Mouse (Mus musculus): ENCODE data around the gene Gmfg. TPM values are rescaled to one million over a fixed set of nuclear protein-coding genes. Genes with fewer than 3 reads are reported as not detected.

Gmfg gene
- polyA plus RNA-seq (2015; fragmentation: Nextera tagmentation; extraction: Ambion mirVana) = 5.2 and 5.3 TPM in 2 replicates

DNA sequence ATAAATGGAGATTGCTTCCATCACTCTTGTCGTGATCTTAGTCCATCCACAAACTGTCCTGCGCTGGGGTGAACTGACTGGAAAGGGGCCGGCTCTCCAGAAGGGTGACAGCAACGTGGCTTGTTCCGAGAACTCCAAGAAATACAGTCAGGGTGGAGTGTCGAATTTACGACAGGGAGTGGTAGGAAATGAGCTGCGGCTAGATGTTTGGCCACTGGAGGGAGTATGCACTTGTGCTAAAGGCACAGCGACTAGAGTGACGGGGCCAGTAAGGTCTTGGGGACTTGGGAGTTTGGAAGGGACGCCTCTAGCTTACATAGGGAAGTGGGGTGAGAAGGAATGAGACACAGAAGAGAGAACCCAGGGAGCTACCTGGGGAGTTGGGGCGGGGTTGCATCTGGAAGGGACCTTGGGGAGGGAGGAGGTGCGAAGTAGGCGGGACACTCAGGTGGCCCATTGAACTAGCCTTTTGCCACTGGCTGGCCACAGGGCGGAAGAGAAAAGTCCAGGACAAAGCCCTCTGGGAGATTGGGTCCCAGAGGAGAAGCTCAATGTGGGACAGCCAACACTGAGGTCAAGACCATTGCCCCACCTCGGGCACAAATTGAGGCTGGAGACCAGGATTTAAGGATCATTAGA lies at the start of gene Gmfg:
TSS of gene Gmfg (plus strand) at position 516 of the 639 bp plus-strand sequence.
- Histone ChIP-seq H3K27me3 (no peaks in the 10 kb centered on the region), H3K4me2 (peak within 1 kb of the TSS; percentile 61), H3K27ac (peak within 1 kb of the TSS; percentile 83), H3K36me3 (peaks cover 9% of the 10 kb centered on the region; the same call in 1 of the 2 replicates), H3K4me3 (peak within 1 kb of the TSS; percentile 94), H3K9me3 (no peaks in the 10 kb centered on the region), H3K4me1 (replicated peaks) (peaks cover 43% of the 10 kb centered on the region), H3K9ac (peak within 1 kb of the TSS; percentile 68)
- WGBS = 3% methylated on average over 16 of the region's 16 CpGs
- no peak; the same call in 1 of the 2 replicates for ATAC-seq (ENCODE audit: low FRiP score)

GRCm38 (mm10) chr7:28390331-28390730 lies 46.9 kb upstream of the Gmfg start:
- Histone ChIP-seq H3K27ac (no peak overlapping the region), H3K9me3 (no peaks in the 10 kb centered on the region), H3K36me3 (peaks cover 58% of the 10 kb centered on the region), H3K9ac (no peak overlapping the region), H3K4me1 (replicated peaks) (peaks cover 28% of the 10 kb centered on the region), H3K27me3 (no peaks in the 10 kb centered on the region), H3K4me3 (no peak overlapping the region), H3K4me2 (no peak overlapping the region)
- WGBS = 96% methylated on average over 3 of the region's 3 CpGs
- no peak for ATAC-seq (ENCODE audit: low FRiP score)

DNA sequence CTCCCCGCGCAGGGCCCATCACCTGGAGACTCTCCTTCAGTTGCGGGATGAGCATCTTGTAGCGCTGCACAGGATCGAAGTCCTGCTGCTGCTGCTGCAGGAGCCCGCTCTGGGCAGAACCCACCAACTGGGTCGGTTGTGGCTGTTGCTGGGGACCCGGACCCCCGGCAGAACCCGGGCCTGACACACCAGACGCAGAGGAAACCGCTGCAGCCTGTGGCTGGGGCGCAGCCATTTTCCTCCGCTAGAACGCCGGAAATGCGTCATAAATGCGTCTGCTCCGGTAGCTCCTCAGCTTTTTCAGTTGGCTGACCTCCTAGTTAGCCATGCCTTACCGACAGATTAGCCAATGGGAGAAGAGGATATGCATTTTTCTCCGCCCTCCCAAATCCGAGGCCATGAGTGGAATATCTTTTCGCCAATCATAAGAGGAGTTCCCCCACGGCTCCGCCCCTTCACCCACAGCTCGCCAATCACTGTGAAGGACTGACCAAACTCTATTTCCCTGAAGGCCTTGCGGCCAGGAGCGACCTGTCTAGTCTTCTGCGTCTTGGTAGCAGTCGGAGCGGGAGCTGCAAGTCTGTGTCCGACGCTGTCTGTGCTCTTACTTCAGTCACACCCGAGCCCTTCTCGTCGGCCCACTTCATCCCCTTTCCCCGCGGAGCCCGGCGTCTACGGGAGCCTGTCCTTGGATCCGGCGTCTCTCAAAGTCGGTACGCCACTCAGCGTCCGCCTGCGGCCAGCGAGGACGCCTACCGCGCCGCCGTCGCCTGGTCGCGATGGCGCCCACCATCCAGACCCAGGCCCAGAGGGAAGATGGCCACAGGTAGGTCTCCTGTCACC lies 44.6 kb upstream of the Gmfg start, which contains the start of the genes Med29 and Paf1:
TSS of gene Med29 (minus strand) at position 280 of the 843 bp plus-strand sequence.
TSS of gene Paf1 (plus strand) at position 523 of the 843 bp plus-strand sequence.
- ATAC-seq (ENCODE audit: low FRiP score) = peak; percentile 99
- H3K4me3 ChIP-seq = peak within 1 kb of the TSS; percentile 93
- no peaks in the 10 kb centered on the region for H3K27me3 ChIP-seq
- peak within 1 kb of the TSS; percentile 90 for H3K9ac ChIP-seq
- H3K27ac ChIP-seq = peak within 1 kb of the TSS; percentile 86
- peaks cover 58% of the 10 kb centered on the region for H3K36me3 ChIP-seq
- H3K4me1 ChIP-seq (replicated peaks) = peaks cover 28% of the 10 kb centered on the region
- no peaks in the 10 kb centered on the region for H3K9me3 ChIP-seq
- H3K4me2 ChIP-seq = peak within 1 kb of the TSS; percentile 90
- WGBS = under 1% methylated on average over 58 of the region's 58 CpGs

- Histone ChIP-seq H3K4me3 (peak overlapping the region; percentile 93), H3K36me3 (peaks cover 57% of the 10 kb centered on the region), H3K4me1 (replicated peaks) (peaks cover 28% of the 10 kb centered on the region), H3K9me3 (no peaks in the 10 kb centered on the region), H3K27me3 (no peaks in the 10 kb centered on the region), H3K9ac (peak overlapping the region; percentile 90), H3K4me2 (peak overlapping the region; percentile 90), H3K27ac (peak overlapping the region; percentile 86)
- ATAC-seq (ENCODE audit: low FRiP score) = no peak
- WGBS = 9% methylated on average over 22 of the region's 22 CpGs
Observed at GRCm38 (mm10) chr7:28393272-28393951, 43.8 kb upstream of the Gmfg start.

- Histone ChIP-seq H3K4me2 (no peak overlapping the region), H3K9me3 (no peaks in the 10 kb centered on the region), H3K4me3 (no peak overlapping the region), H3K27ac (no peak overlapping the region), H3K4me1 (replicated peaks) (peaks cover 28% of the 10 kb centered on the region), H3K9ac (no peak overlapping the region), H3K36me3 (peaks cover 55% of the 10 kb centered on the region), H3K27me3 (no peaks in the 10 kb centered on the region)
- no peak for ATAC-seq (ENCODE audit: low FRiP score)
- 97% methylated on average over 4 of the region's 4 CpGs for WGBS
Observed at GRCm38 (mm10) chr7:28395425-28395824, 41.8 kb upstream of the Gmfg start.

DNA sequence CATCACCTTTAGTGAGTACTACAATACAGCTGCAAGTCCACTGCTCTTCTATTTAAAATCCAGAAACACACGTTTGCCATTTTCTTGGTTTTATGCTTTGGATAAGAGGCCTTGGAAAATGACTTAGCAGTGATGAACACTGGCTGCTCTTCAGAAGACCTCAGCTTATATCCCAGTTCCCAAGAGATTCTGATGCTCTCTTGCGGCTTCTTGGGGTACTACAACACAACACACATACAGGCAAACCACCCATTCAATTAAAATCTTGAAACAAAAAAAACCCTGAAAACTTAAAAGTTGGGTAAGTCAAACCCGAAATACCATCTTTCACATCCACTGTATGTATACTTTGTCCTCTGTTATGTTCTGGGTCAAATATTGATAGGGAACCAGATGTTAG lies 39.2 kb upstream of the Gmfg start:
- no peak for ATAC-seq (ENCODE audit: low FRiP score)
- Histone ChIP-seq H3K27me3 (no peaks in the 10 kb centered on the region), H3K4me1 (replicated peaks) (peaks cover 16% of the 10 kb centered on the region), H3K27ac (no peak overlapping the region), H3K4me3 (no peak overlapping the region), H3K9me3 (no peaks in the 10 kb centered on the region), H3K9ac (no peak overlapping the region), H3K36me3 (peaks cover 75% of the 10 kb centered on the region), H3K4me2 (no peak overlapping the region)
- 64% methylated on average over 3 of the region's 3 CpGs for WGBS

GRCm38 (mm10) chr7:28398696-28399340 lies 38.4 kb upstream of the Gmfg start:
- H3K4me1 ChIP-seq (replicated peaks) = peaks cover 10% of the 10 kb centered on the region
- no peaks in the 10 kb centered on the region for H3K9me3 ChIP-seq
- WGBS = 92% methylated on average over 10 of the region's 10 CpGs
- H3K27me3 ChIP-seq = no peaks in the 10 kb centered on the region
- no peak overlapping the region for H3K27ac ChIP-seq
- H3K9ac ChIP-seq = no peak overlapping the region
- ATAC-seq (ENCODE audit: low FRiP score) = no peak
- no peak overlapping the region for H3K4me2 ChIP-seq
- H3K36me3 ChIP-seq = peaks cover 84% of the 10 kb centered on the region
- H3K4me3 ChIP-seq = no peak overlapping the region

DNA sequence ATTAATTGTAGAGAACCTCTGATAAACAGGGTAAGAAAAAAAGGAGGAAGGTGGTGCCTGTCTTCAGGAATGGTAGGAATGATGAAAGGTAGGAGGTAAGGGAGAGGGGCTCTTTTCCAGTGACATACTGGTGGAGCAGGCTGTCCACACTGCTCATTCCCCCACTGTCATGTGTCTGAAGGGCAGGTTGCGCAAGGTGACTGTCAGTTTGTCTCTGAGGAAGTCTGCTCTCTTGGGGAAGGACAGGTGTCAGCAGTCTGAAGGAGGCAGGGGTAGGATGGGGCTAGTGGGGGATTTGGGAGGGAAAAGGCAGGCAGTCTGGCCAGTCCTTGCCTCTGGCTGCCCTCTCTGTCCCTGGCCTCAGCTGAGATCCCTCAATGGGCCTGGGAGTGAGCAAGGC lies 36.2 kb upstream of the Gmfg start:
- H3K27me3 ChIP-seq = no peaks in the 10 kb centered on the region
- no peak overlapping the region for H3K4me3 ChIP-seq
- H3K4me2 ChIP-seq = no peak overlapping the region
- peaks cover 91% of the 10 kb centered on the region for H3K36me3 ChIP-seq
- H3K27ac ChIP-seq = no peak overlapping the region
- H3K9ac ChIP-seq = no peak overlapping the region
- H3K9me3 ChIP-seq = no peaks in the 10 kb centered on the region
- 100% methylated on average over 1 of the region's 1 CpGs for whole genome bisulfite sequencing
- no peaks in the 10 kb centered on the region for H3K4me1 ChIP-seq (replicated peaks)
- ATAC-seq (ENCODE audit: low FRiP score) = no peak

DNA sequence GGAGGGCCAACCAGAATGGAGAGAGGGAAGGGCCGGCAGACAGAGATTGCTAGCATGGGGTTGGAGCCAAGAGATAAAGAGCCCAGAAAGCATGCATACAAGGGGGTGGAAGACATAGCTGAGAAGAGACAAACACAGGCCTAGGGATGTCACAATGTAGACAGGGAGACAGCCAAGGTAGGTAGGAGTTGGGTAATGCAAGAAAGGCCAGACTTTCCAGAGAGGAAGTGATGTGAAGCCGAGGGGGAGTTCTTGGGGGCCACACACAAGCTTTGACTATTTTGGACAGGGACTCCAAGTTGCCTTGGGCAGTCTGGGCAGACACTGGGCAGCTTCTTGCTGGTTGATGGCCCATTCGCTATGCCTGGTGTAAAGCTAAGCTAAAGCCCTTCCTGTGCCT lies 35.3 kb upstream of the Gmfg start:
- Histone ChIP-seq H3K9me3 (no peaks in the 10 kb centered on the region), H3K27me3 (no peaks in the 10 kb centered on the region), H3K36me3 (peaks cover 92% of the 10 kb centered on the region), H3K4me2 (no peak overlapping the region), H3K9ac (no peak overlapping the region), H3K4me3 (no peak overlapping the region), H3K27ac (no peak overlapping the region), H3K4me1 (replicated peaks) (no peaks in the 10 kb centered on the region)
- ATAC-seq (ENCODE audit: low FRiP score) = no peak
- 97% methylated on average over 3 of the region's 3 CpGs for WGBS

DNA sequence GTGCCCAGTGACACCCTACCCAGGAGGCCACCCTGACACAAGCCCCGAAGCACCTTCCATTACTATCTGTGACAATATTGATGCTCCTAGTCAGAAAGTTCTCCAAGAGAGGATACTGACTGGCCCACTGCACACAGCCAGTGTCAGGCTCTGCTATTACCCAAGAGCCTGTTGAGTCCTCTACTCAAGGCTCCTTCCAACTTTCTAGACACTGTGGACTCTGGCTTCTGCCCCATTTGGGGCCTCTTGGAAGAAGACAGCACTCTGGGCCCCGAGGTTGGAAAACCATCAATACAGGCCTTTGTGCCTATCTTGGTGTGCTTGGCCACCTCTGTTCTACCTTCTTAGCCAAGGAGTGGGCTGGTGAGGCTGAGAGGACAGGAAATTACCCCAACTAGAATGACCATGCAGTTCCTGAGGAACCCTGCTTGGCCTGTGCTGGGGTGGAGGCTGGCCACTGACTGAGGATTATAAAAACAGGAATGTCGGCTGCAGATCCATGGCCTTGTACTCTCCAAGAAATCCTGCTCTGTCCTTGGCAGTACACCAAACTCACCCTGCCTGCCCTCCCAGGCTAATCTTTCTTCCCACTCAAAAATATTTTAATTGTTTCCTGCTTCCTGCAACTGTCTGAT lies 26.3 kb upstream of the Gmfg start:
- Histone ChIP-seq H3K27ac (no peak overlapping the region), H3K36me3 (peaks cover 86% of the 10 kb centered on the region), H3K27me3 (no peaks in the 10 kb centered on the region), H3K4me3 (no peak overlapping the region), H3K9ac (no peak overlapping the region), H3K4me2 (no peak overlapping the region), H3K9me3 (no peaks in the 10 kb centered on the region), H3K4me1 (replicated peaks) (no peaks in the 10 kb centered on the region)
- no peak for ATAC-seq (ENCODE audit: low FRiP score)
- WGBS = 93% methylated on average over 3 of the region's 3 CpGs

GRCm38 (mm10) chr7:28412826-28413225 lies 24.4 kb upstream of the Gmfg start:
- 89% methylated on average over 4 of the region's 4 CpGs for WGBS
- Histone ChIP-seq H3K4me1 (replicated peaks) (no peaks in the 10 kb centered on the region), H3K4me3 (no peak overlapping the region), H3K4me2 (no peak overlapping the region), H3K36me3 (peaks cover 82% of the 10 kb centered on the region), H3K27me3 (no peaks in the 10 kb centered on the region), H3K27ac (no peak overlapping the region), H3K9ac (no peak overlapping the region), H3K9me3 (no peaks in the 10 kb centered on the region)
- no peak for ATAC-seq (ENCODE audit: low FRiP score)

Measured in hindbrain, embryonic 13.5 days (tissue).